In the genomic region with DNA sequence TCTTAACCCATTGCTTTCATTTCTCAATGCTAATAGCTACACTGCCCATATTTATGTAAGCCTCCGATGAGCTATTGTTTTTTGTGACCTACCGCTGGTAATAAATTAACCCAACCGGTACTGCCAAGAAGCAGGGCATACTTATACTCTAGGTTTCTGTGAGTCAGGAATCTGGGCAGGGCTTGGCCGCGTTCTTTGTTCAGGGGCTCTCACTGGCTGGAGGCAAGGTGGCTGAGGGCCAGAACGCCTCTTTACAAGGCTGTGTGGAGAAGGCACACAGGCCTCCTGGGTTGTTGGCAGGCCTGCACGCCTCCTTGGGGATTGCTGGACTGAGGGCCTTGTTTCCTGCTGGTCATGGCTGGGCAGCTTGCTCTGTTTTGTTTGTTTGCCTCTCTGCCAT, we compare ENCODE assay signal across 8 mouse cellular contexts. TPM values are rescaled to one million over a fixed set of nuclear protein-coding genes. Genes with fewer than 3 reads are reported as not detected.
A peak's percentile ranks its signal among the peaks of the same experiment; 100 is the strongest.
DNase-seq lines count a peak whose midpoint lies in the region; ATAC-seq and TF ChIP-seq lines count a peak whose summit lies in the region.

No protein-coding gene starts in this region.

- WGBS in kidney, embryonic 15.5 days = 47% methylated on average over 7 of the region's 7 CpGs

- peaks cover 19% of the 10 kb centered on the region for H3K4me1 ChIP-seq in kidney, embryonic 15.5 days

- no peaks in the 10 kb centered on the region for H3K27me3 ChIP-seq in kidney, embryonic 15.5 days

- H3K9me3 ChIP-seq in kidney, embryonic 15.5 days (replicated peaks) = no peaks in the 10 kb centered on the region

- no peak overlapping the region for H3K9ac ChIP-seq in kidney, embryonic 15.5 days

- H3K4me2 ChIP-seq in kidney, embryonic 15.5 days = no peak overlapping the region

- peak; percentile 45 for DNase-seq in gastrocnemius, adult 2 months
- no peak for DNase-seq in gastrocnemius, postnatal 36 days
- peak; percentile 85 to 94 for DNase-seq in adrenal gland, adult (ENCODE audit: inconsistent age in 2 of 2, low spot score in 1 of 2)
- peak; percentile 70 for DNase-seq in fibroblast of lung, adult 2 months (ENCODE audit: low read depth)
- DNase-seq in lung, postnatal 25 days (ENCODE audit: low spot score) = peak; percentile 91
- peak; percentile 48 to 72 for DNase-seq in urinary bladder, postnatal 4 days (ENCODE audit: low spot score in 2 of 2)
- no peak for DNase-seq in frontal cortex, postnatal 36 days (ENCODE audit: low spot score in 2 of 2)

- intact Hi-C loops in gastrocnemius, adult 2 months (cut with DNase I) = no loop called here
- intact Hi-C loops in gastrocnemius, postnatal 36 days (cut with DNase I) = no loop called here

- H3K36me3 ChIP-seq in kidney, embryonic 15.5 days = no peaks in the 10 kb centered on the region

- TF ChIP-seq CTCF in gastrocnemius, adult 2 months (IDR thresholded peaks at IDR 0.05) = no peak

- peak; percentile 83 for ATAC-seq in kidney, embryonic 15.5 days (replicated peaks; ENCODE audit: low FRiP score)

- H3K27ac ChIP-seq in gastrocnemius, adult 2 months = no peak overlapping the region
- H3K27ac ChIP-seq in kidney, embryonic 15.5 days = peak overlapping the region; percentile 82

- no peak overlapping the region for H3K4me3 ChIP-seq in gastrocnemius, adult 2 months
- H3K4me3 ChIP-seq in kidney, embryonic 15.5 days (replicated peaks) = no peak overlapping the region

RNA-seq across cellular contexts. Expression of a gene that starts 1.1 kb away (rescaled TPM):
- total RNA-seq in gastrocnemius, adult 2 months (2021) = under 1 TPM; 0.08 to 0.17 TPM
- total RNA-seq in gastrocnemius, postnatal 36 days (2021) = under 1 TPM; 0.26 to 0.32 TPM
- polyA plus RNA-seq in kidney, embryonic 15.5 days (2015; fragmentation: Nextera tagmentation; extraction: Ambion mirVana) = 1.6 and 2.2 TPM in 2 replicates

RNA-seq across cellular contexts. Expression of a gene that starts 45.3 kb away (rescaled TPM):
- total RNA-seq in gastrocnemius, adult 2 months (2021) = 1 to 10 TPM; 3.8 to 4.2 TPM
- total RNA-seq in gastrocnemius, postnatal 36 days (2021) = 1 to 10 TPM; 3.8 to 5.3 TPM
- polyA plus RNA-seq in kidney, embryonic 15.5 days (2015; fragmentation: Nextera tagmentation; extraction: Ambion mirVana) = 8.8 and 10.2 TPM in 2 replicates

Comparison
In these comparisons a context has a peak if more than half of its experiments do, and no peak if none do; other contexts are left out.
1. DNase-seq: peak in gastrocnemius, adult 2 months (single experiment), adrenal gland, adult (2 of 2), fibroblast of lung, adult 2 months (single experiment), lung, postnatal 25 days (single experiment) and urinary bladder, postnatal 4 days (2 of 2); none in gastrocnemius, postnatal 36 days (0 of 2) and frontal cortex, postnatal 36 days (0 of 2).